Mouse (Mus musculus) urinary bladder, postnatal 14 days (tissue): Measurements from ENCODE around the gene Vmn1r117.
"Not testable (repeated sequence)": the region's sequence is repeated elsewhere in the genome, so short reads cannot be mapped to it uniquely, and the experiment has no call there.

Experiments used
- DNase-seq: peaks from one replicate; pipeline ENCODE4 v3.0.0; 2021; ENCODE audit warnings: low spot score

Vmn1r117 gene

DNA sequence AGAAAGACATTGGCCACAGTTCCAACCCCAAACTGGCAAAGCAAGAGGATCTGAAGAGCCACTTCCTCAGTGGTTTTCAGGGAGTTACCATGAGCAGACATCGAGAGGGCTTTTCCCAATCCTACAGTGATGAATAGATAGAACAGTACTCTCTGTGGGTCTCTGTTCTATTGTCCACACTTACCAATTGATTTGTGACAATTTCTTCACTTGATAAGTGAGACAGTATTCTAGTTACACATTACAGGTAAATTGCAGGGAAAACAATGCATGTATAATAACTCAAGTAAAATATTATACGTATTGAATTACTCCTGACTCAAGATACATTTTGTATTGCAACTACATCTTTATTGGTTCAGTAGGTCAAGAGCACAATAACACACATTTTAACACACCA lies at the start of gene Vmn1r117:
Gene Vmn1r117 (minus strand): TSS at position 101 of the 400 bp plus-strand sequence.
- not testable (repeated sequence) for DNase-seq

DNA sequence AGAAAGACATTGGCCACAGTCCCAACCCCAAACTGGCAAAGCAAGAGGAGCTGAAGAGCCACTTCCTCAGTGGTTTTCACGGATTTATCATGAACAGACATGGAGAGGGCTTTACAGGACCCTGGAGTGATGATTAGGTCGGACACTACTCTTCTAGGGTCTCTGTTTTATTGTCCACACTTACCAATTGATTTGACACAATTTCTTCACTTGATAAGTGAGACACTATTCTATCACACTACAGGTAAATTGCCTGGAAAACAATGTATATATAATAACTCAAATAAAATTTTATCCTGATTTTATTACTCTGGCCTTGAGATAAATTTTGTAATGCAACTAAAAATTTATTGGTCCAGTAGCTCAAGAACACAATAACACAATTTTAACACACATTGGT lies 28.3 kb upstream of the Vmn1r117 start, which contains the start of gene Vmn1r118:
Gene Vmn1r118 (minus strand): TSS at position 101 of the 400 bp plus-strand sequence.
- not testable (repeated sequence) for DNase-seq

DNA sequence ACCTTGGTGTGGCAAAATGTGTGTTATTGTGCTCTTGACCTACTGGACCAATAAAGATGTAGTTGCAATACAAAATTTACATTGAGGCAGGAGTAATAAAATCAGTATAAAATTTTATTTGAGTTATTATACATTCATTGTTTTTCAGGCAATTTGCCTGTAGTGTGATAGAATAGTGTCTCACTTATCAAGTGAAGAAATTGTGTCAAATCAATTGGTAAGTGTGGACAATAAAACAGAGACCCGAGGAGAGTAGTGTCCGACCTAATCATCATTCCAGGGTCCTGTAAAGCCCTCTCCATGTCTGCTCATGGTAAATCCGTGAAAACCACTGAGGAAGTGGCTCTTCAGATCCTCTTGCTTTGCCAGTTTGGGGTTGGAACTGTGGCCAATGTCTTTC lies 12.0 kb downstream of the Vmn1r117 start, which contains the start of gene Vmn1r116:
Gene Vmn1r116 (plus strand): TSS at position 301 of the 400 bp plus-strand sequence.
- DNase-seq: not testable (repeated sequence)

DNA sequence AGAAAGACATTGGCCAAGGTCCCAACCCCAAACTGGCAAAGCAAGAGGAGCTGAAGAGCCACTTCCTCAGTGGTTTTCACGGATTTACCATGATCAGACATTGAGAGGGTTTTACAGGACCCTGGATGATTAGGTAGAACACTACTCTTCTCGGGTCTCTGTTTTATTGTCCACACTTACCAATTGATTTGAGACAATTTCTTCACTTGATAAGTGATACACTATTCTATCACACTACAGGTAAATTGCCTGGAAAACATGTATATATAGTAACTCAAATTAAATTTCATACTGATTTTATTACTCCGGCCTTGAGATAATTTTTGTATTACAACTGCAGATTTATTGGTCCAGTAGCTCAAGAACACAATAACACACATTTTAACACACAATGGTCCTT lies 39.0 kb downstream of the Vmn1r117 start, which contains the start of gene Vmn1r115:
Gene Vmn1r115 (minus strand): TSS at position 101 of the 400 bp plus-strand sequence.
- DNase-seq: not testable (repeated sequence)
